Mouse (Mus musculus): ENCODE data around the gene Arhgap23.
A peak's percentile ranks its signal among the peaks of the same experiment; 100 is the strongest.

The Arhgap23 gene

DNA sequence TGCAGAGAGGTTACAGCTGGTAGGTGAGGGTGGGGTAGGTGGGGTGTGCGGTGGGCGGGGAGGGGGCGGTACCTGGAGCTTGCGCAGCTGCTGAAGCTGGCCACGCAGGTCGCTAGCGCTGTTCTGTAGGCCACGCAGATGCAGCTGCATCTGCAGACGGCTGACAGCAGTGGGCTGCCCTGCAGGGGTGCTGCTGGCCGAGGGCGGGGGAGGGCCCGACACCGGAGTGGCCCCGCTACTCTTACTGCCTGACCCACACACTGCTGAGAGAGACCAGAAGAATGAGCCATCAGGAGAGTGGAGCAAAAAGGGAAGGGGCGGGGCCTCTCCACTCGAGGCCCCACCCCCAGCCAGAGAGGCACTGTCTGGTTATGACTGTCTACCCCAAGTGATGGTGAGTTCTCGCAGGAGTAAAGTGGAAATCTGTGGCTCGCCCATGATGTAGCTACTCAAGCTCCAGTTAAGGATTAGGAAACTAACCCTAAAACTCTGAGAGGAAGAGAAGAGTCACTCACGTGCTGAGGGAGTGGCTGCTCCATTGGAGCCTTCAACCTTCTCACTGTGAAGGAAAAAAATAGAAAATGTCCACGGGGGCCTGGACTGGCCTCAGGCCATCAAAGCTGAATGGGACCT lies 117.7 kb downstream of the Arhgap23 start:
- DNase-seq (ENCODE audit: low spot score in 2 of 2), result no peak

DNA sequence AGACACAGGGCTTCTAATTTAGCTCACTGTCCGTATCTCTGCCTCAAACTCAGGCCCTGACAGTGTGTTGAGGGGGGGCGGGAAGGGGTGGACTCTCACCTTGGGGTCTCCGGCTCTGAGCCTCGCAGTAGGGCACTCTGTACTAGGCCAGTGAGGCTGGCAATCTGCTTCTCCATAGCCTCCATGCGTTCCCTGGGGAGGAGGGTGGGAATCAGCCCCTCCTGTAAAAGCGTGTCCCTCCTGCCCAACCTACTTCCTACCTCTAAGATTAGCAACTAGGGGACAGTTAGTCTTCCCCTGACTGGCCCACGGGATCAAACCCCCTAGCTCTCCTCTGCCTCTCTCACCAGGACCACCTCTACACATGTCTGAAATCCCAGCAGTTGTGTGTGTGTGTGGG lies 118.3 kb downstream of the Arhgap23 start:
- DNase-seq (ENCODE audit: low spot score in 2 of 2), result no peak

DNA sequence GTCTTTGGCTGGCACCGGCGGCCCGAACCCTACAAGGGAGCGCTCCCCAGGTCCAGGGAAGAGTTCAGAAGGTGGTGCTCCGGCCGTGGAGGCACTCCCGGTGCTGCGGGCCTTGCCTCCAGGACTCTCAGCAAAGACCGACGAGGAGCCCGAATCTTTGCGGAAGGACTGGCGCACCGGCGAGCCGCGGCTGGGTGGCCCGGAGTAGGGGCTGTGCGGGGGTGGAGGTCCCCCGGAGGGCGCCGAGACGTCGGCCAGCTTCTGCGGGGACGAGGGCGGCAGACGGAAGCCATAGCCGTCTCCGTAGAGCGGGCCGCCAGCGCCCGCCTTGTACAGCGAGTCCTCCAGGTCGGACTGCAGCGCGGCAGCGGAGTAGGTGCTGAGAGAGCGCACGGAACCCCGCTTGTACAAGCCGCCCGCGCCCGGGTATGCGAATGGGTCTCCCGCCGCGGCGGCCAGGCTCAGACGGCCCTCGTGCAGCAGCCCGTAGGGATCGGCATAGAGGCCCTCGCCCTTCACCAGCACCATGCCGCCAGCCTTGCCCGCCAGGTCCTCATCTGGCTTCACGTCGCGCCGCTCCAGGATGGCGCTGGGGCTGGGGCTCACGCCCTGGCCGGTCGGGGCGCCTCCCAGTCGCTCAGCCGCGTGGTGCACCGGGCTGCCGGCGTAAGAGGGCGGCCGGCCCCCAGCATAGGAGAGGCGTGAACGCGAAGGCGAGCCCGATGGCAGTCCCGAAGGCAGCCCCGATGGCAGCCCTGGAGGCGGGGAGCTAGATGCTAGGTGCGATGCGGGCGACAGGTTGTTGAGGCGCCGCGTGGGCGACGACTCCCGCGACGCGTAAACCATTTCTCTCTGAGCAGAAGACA lies 119.3 kb downstream of the Arhgap23 start:
- DNase-seq (ENCODE audit: low spot score in 2 of 2), result peak; percentile 68 to 78

DNA sequence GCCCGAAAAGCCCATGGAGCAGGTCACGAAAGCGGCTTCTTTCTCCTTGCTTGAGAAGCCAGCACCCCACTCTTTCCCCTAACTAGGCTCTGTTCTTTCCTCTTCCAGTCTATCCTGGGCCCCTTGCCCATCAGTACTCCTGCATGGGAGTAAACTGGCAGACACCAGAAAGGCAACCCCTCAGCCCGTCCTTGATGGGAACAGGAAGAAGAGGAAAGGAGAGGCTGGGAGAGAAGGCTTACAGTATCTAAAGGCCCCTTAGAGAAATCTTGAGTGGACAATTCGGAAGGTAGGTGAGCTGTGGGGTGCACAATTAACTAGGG lies 119.9 kb downstream of the Arhgap23 start:
- no peak for DNase-seq (ENCODE audit: low spot score in 2 of 2)

DNA sequence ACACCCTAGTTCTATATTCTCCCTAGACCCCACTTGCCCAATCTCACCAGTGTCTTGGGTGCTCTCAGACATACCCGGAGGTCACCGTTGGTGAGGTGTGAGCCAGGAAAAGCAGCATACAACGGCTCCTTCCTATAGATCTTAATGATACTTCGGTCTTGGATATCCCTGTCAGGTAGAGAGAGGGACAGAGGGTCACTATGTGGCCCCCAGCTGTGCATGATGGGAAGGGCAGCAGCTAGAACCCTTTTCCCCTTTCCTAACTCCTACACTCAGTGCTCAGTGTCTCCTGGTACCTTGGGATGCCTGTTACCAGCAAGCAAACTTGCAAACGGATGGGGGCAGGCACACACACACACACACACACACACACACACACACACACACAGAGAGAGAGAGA lies 120.3 kb downstream of the Arhgap23 start:
- DNase-seq (ENCODE audit: low spot score in 2 of 2), result no peak

DNA sequence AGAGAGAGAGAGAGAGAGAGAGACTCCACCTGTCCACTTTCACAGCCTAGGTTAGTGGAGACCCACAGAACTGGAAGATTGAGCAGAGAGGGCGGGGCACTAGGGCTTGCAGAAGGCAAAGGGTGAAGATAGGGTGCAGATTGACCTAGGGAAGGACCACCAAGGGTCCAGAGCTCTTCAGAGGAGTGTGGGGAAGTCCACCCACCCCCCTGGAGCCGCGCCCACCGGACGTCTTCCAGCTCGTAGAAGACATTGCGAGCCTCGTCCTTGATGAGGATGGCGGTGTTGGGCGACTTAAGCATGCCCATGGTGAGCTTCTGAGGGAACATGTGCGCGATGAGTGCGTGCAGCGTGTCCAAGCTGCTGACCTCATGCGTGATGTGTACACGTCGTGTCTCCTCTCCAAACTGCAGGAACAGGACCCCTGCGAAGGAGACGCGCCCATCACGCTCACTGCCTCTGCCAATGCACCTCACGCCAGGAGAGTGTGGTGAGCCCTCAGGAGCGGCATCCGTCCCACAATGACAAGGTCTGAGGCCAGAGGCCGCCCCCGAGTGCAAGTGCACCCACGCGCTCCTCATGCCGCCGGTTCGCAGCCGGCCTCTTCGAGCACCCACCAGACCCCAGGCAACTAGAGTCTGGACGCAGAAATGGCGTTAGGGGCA lies 120.9 kb downstream of the Arhgap23 start:
- DNase-seq (ENCODE audit: low spot score in 2 of 2), result no peak

DNA sequence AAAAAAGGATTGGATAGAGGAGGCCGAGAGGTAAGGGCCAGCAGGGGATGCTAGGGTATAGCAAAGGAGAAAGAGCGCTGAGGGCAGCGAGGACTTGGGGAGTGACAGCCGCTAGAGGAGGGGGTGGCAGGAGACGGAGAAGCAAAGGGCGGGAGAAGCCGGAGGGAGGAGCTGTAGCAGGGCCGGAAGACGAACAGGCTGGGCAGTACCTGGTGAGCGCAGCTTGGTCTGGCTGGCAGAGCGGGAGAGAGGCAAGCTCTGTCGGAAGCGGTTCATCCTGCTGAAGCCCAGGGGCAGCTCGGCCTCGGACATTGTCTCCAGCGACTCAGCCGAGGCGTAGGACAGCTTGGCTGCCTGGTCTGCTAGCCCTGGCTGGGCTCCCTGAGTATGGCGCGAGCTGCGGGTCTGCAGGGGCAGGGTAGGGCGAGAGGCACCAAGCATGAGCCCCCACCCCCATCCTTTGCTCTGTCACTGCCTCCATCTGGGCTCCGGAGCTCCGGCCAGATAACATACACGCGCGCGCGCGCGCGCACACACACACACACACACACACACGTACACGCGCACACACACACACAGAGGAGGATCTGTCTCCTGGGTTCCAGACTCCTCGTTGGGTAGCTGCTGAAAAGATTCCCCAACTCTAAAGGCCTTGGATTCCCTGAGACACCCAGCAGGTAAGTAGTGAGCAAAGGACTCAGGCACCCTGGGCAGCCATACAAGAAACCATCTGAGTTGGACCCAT lies 121.7 kb downstream of the Arhgap23 start:
- DNase-seq (ENCODE audit: low spot score in 2 of 2), result no peak

DNA sequence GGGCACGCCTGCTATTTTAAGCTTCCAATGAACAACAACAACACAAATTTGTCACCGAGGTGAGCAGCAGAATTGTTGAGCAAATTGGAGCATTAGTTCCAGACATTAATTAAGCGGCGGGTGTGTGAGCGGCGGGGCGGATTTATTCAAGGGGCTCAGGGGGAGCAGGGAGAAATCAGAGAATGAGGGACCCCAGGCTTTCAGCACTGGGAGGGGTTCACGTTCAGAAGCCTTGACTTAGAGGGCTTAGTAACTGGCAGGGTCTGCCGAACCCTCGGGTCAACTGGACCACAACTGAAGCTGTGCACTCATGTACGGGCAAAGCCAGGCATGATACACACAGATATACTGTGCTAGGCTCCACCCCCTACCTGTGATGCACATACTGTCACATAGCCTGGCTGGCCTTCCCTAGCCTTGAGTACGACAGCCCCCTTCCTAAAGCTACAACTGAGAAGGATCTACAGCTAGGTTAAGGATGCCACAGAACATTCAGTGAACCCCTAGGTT lies 122.3 kb downstream of the Arhgap23 start:
- no peak for DNase-seq (ENCODE audit: low spot score in 2 of 2)

DNA sequence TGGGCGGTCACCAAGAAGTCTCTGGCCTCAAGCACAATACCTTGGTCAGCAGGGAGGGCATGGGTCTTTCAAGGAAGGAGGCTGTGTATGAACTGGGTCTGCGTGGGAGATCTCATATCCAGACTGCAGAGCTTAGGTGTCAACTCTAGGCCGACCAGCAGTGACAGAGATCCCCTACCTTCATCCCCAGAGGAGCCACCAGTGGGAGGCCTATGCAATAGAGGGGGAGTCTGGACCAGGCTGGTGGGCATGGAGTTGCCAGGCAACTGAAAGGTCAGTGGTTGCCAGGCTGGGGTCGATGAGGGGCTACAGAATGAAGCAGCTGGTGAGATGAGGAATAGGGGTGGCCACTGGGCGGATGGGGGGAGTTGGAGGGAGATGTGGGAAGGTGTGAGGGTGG lies 124.3 kb downstream of the Arhgap23 start:
- no peak for DNase-seq (ENCODE audit: low spot score in 2 of 2)

DNA sequence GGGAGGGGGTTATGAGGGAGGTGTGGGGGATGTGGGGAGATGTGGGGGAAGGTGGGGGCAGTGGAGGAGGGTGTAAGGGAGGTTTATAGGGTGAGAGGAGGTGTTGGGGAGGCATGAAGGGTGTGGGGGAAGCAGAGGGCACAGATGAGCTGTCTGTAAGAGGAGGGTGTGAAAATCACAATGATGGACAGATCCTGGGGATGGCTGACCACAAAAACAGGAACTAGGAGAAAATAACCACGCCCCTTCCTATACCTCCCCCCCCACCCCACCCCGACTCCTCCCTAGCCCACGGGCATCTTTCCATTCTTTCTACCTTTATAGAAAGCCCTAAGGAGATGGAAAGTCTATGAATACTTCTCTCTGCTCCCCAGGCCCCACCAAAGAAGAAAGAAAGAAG lies 124.8 kb downstream of the Arhgap23 start:
- DNase-seq (ENCODE audit: low spot score in 2 of 2), result no peak

DNA sequence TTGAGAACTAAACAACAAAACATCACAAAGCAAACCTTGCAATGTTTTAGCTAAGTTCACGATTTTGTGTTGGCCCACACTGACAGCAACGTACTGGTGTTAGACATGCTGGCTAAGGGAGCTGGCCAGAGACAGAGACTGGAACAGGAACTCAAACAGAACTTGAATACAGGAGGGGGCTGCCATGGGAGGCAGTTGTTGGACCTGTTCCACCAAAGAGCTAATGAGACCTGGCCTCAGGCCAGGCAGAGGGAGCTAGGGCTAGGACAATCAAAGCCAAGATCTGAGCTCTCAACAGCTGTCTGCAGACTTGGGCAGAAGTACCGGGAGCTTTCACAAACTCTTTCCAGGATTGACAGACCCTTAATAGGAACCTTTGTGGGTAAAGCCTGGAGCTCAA lies 125.3 kb downstream of the Arhgap23 start:
- peak in 1 of 2 experiments; percentile 63 for DNase-seq (ENCODE audit: low spot score in 2 of 2)

DNA sequence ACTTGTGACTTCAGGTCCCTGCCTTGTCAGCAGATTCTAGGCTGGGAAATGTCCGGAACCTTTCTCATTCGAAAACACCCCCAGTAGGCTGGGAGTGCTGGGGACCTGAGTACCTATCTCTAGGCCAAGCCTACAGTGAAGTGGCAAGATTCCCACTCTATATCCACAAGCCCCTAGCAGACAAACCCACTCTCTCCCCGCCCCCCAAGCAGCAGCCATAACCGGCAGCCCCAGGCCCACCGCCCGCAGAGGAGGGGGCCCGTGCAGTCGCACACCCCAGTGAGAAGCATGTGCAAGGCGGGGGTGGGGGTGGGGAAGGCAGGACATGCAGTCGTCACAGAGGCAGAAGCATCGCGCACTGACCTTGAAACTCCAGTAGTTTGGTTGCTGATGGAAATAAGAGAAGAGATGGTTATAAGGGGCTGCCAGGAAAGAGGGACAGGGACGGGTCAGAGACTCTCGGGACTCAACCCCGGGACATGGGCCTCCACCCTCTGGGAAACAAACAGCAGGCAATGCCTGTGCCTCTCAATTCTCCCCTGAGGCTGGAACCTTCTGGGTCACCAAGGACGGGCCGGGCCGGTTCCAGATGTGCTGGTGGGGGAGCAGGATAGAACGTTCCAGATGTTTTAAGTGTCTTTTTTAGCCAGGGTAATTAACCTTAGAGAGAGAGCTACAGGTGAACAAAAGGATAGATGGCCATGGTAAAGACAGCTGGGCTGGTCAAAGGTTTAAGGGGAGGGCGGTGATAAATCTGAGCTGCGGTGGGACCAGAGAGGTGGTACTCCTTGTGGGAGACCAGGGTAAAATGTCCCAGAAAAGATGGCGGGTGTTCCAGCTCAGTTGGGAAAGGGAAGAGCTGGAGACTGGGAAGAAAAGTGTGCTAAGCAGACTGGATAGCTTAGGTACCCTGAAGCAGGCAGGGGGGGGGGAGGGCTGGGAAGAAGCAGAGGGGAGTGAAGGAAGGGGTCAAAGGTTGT lies 127.1 kb downstream of the Arhgap23 start:
- DNase-seq (ENCODE audit: low spot score in 2 of 2), result no peak

DNA sequence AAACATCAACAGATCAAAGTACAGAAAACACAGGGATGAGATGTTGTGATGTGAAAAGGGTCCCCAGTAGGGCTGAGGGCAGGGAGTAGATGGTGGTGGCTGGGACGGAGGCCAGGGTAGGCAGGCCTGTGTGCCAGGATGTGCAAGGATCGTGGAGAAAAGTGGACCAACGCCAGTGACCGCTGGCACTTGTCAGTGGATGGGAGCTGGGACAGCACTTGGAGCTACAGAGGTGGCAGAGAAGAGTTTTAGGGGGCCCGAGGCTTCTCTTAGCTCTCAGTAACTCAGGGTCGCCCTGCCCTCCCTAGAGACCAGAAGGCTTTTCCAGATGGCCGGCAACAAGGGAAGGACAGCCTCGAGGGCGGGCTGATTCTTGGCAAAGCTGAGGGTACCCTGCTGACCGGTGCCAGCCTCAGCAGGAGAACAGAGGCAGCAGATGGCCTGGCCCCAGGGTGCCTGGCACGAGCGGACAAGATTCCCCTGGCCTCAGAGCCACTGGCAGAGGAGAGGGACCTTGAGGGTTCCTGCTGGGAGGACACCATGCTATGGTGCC lies 127.9 kb downstream of the Arhgap23 start:
- no peak for DNase-seq (ENCODE audit: low spot score in 2 of 2)

DNA sequence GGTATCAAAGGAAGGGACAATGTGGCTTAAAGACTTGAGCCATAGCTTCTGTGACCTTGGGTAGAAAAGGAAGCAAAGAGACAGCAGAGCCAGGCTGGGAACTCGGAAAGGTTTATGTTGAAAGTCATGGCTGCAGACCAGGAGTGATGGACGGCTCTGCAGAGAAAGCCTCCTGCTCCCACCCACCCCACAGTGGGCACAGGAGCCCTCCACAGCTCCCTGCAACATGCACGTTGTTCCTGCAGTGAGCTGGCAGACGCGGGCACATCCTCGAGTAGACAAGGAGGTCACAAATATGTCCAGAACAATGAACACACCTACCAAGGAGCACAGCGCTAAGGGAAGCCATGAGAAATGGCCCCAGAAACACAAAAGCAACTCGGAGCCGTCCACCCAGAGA lies 128.6 kb downstream of the Arhgap23 start:
- DNase-seq (ENCODE audit: low spot score in 2 of 2), result no peak

DNA sequence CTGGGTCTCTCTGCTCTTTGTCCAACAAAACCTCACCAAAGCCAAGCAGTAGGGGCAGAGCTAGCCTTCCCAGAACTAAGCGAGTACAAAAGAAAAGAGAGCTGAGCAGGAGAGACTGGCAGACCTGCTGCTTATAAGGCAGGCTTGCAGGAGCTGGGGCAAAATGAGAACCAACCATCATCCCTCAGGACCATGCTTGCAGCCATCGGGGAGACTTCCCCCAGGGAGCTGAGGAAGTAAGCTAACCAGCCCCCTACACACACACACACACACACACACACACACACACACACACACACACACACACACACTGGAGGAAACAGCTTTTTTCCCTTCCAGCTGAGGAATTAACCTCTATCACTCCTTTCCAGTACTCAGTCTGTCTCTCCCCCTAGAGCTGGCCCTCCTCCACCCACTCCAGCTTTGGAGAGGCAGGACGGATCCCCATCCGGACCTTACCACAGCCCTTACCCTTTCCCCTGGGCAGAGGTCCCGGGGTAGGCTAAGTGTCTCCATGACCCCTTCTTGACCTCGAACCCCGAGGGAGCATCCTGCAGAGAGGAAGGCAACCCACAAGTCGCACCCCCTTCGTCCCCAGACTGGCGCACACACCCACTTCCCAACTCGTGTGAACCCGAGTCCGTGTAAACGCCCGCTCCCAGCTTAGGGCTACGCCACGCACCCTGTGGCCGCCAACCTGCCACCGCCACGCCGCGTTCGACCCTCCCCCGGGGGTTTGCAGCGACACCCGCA lies 130.7 kb downstream of the Arhgap23 start:
- DNase-seq (ENCODE audit: low spot score in 2 of 2), result no peak

DNA sequence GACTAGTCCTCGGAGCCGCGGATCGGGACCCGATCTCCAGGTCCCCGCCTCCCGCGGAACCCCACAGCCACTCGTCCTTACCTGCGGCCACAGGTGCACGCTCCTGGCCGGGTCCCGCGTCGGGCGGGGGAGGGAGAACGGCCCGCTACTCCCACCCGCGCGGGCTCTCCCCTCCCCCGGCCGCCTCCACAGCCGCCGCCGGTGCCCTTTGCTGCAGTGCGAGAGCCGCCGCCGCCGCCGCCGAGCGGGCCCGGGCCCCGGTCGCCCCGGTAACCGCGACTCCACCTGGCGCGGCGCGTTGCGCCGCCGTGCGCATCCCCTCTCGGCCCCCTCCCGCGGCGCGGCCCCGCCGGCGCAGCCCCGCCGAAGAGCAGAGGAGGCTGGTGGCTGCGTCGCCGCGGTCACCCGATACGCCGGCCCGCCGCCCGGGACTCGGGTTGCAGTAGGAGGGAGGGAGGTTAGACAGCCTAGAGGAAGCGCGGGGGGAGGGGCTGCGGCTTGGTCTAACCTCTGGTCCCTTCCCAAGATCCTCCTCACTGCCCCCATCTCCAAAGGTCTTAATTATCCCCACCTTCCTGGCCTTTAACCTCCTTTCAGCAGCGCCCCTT lies 131.6 kb downstream of the Arhgap23 start:
- DNase-seq (ENCODE audit: low spot score in 2 of 2), result no peak

DNA sequence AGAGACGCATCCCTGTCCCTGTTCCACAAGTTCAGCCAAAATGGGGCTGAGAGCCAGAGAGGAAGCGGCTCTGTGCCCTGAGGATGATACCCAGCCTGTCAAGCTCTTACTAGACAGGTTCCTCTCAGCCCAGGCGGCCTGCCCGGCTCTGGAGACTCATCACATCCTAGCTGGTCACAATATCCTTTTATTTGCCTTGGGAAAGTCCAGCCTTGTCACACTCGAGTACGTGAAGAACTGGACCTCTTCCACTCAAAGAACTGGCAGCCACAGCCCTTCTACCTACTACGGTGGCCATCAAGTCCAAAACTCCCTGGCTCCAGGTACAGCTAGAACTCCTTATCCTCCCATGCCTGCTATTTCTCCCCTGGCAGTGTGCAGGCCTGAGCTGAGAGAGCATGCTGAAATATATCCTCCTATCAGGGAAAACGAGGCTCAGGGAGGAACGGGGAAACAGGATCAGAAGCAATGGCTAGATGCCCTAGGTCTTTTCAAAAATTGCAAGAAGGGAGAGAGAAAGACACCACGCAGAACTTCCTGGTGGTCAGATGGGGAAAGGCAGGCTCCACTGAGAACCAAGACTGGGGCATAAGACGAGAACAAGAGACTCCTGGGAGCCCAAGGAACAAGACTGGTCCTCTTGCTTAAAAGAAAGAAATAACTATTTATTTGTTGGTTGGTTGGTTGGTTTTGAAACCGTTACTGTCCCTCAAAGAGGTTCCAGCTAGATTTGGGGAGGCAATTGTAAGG lies 132.8 kb downstream of the Arhgap23 start:
- DNase-seq (ENCODE audit: low spot score in 2 of 2), result no peak

DNA sequence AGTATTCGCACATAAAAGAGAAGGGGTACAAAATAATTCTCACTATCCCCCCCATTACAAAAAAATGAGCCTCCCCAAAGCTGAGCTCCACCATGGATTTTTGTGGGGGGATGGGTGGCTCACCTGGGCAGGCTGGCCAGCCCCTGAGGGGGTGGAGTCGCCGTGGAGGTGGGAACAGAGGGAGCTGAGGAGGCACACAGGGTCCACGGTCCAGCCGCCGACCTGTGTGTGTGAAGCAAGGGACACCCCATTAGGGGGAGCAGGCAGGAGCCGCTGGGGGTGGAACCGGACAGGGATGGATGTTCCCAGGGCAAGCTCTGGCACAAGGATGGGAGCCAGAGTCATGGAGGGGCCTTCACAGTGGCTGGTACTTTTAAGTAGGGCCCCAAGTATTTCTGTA lies 133.4 kb downstream of the Arhgap23 start:
- no peak for DNase-seq (ENCODE audit: low spot score in 2 of 2)
